Mouse (Mus musculus) forebrain, embryonic 15.5 days (tissue): Measurements from ENCODE around the gene Olfr1331. TPM values are rescaled to one million over a fixed set of nuclear protein-coding genes. Genes with fewer than 3 reads are reported as not detected.
"Not testable (repeated sequence)": the region's sequence is repeated elsewhere in the genome, so short reads cannot be mapped to it uniquely, and the experiment has no call there.

Experiments
- ATAC-seq: fragments of 200-750 bp; cut with Nextera tagmentation; replicated peaks from 2 replicates; pipeline ENCODE4 v1.8.0; 2017; ENCODE audit warnings: mild to moderate bottlenecking, moderate TSS enrichment, moderate library complexity
- H3K27ac ChIP-seq: fragments of 300-500 bp; sonication (generic); replicated peaks from 2 replicates; pipeline ENCODE4 v1.5.1; 2015; ENCODE audit warnings: mild to moderate bottlenecking, inconsistent platforms
- H3K27me3 ChIP-seq: fragments of 300-500 bp; sonication (generic); 2 replicates; pipeline ENCODE4 v1.6.1; 2015; ENCODE audit warnings: inconsistent platforms
- H3K36me3 ChIP-seq: fragments of 300-500 bp; sonication (generic); 2 replicates; pipeline ENCODE4 v1.6.1; 2015; ENCODE audit warnings: mild to moderate bottlenecking, inconsistent platforms
- H3K4me1 ChIP-seq: fragments of 300-500 bp; sonication (generic); 2 replicates; pipeline ENCODE4 v1.6.1; 2015; ENCODE audit warnings: inconsistent platforms
- H3K4me2 ChIP-seq: fragments of 300-500 bp; sonication (generic); replicated peaks from 2 replicates; pipeline ENCODE4 v1.6.1; 2015; ENCODE audit warnings: mild to moderate bottlenecking, inconsistent platforms
- H3K4me3 ChIP-seq: fragments of 300-500 bp; sonication (generic); 2 replicates; pipeline ENCODE4 v1.5.1; 2015; ENCODE audit warnings: mild to moderate bottlenecking, inconsistent platforms
- H3K9ac ChIP-seq: fragments of 300-500 bp; sonication (generic); replicated peaks from 2 replicates; pipeline ENCODE4 v1.6.1; 2015; ENCODE audit warnings: mild to moderate bottlenecking, inconsistent platforms
- H3K9me3 ChIP-seq: fragments of 300-500 bp; sonication (generic); 2 replicates; pipeline ENCODE4 v1.6.1; 2016; ENCODE audit warnings: inconsistent platforms
- WGBS: fragments of 180-500 bp; shearing (Covaris S2); methylation state at CpG from one replicate; pipeline ENCODE4 v1.1.7; 2015; ENCODE audit warnings: mixed read lengths; 5-methylcytosine and 5-hydroxymethylcytosine counted together
- polyA plus RNA-seq: library from polyadenylated mRNA; unstranded; fragments of >200 nt; fragmentation: Nextera tagmentation; extraction: Ambion mirVana; gene quantifications from 2 replicates; pipeline ENCODE4 v1.2.1, GENCODE M21; 2015

Gene Olfr1331
- not detected in 2 replicates for polyA plus RNA-seq

DNA sequence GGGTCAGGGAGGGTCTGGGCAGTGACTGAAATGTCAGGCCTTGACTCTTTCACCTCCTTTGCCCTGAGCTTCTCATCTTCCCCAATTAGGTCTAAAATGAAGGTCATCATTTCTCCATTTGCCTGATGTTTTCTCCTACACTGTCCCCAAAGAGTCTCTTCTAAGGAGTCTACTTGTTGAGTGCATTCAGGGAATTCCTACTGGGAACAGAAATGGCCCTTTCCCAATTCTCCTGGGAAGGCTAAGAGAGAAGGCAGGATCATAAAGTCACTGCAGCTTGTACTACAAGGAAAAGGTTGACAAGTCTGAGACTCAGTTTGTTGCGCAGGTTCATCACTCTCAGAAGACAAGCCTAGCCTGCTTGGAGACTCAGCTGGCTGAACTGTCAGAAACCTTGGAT, at the start of gene Olfr1331:
TSS of gene Olfr1331 (plus strand) at position 301 of the 400 bp plus-strand sequence.
- Histone ChIP-seq H3K27ac (no peak within 1 kb of the TSS), H3K36me3 (no peaks in the 10 kb centered on the region), H3K9me3 (no peaks in the 10 kb centered on the region), H3K4me2 (no peak within 1 kb of the TSS), H3K9ac (no peak within 1 kb of the TSS), H3K27me3 (no peaks in the 10 kb centered on the region), H3K4me3 (no peak within 1 kb of the TSS), H3K4me1 (0 out of 2 replicates have a peak, but pooled peaks cover 2% of the 10 kb centered on the region)
- WGBS: 90% methylated on average over 1 of the region's 1 CpGs
- ATAC-seq: no peak

- Histone ChIP-seq H3K36me3 (no peaks in the 10 kb centered on the region), H3K4me2 (no peak overlapping the region), H3K27ac (no peak overlapping the region), H3K9me3 (no peaks in the 10 kb centered on the region), H3K27me3 (no peaks in the 10 kb centered on the region), H3K4me1 (no peaks in the 10 kb centered on the region), H3K4me3 (no peak overlapping the region), H3K9ac (no peak overlapping the region)
- ATAC-seq: no peak
- 87% methylated on average over 1 of the region's 1 CpGs for WGBS
Measured at GRCm38 (mm10) chr4:118818921-118819320, 45.5 kb upstream of the Olfr1331 start.

DNA sequence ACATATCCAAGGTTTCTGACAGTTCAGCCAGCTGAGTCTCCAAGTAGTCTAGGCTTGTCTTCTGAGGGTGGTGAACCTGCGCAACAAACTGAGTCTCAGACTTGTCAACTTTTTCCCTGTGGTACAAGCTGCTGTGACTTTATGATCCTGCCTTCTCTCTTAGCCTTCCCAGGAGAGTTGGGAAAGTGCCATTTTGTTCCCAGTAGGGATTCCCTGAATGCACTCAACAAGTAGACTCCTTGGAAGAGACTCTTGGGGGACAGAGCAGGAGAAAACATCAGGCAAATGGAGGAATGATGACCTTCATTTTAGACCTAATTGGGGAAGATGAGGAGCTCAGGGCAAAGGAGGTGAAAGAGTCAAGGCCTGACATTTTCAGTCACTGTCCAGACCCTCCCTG, 28.3 kb upstream of the Olfr1331 start, which contains the start of gene Olfr1333:
TSS of gene Olfr1333 (minus strand) at position 101 of the 400 bp plus-strand sequence.
- H3K4me1 ChIP-seq: no peaks in the 10 kb centered on the region
- H3K36me3 ChIP-seq: no peaks in the 10 kb centered on the region
- no peak within 1 kb of the TSS for H3K4me2 ChIP-seq
- WGBS: 97% methylated on average over 1 of the region's 1 CpGs
- no peak within 1 kb of the TSS for H3K4me3 ChIP-seq
- no peak within 1 kb of the TSS for H3K27ac ChIP-seq
- no peak for ATAC-seq
- no peaks in the 10 kb centered on the region for H3K9me3 ChIP-seq
- no peak within 1 kb of the TSS for H3K9ac ChIP-seq
- no peaks in the 10 kb centered on the region for H3K27me3 ChIP-seq

- Histone ChIP-seq H3K9me3 (no peaks in the 10 kb centered on the region), H3K4me2 (no peak overlapping the region), H3K4me1 (0 out of 2 replicates have a peak, but pooled peaks cover 2% of the 10 kb centered on the region), H3K4me3 (no peak overlapping the region), H3K36me3 (no peaks in the 10 kb centered on the region), H3K9ac (no peak overlapping the region), H3K27me3 (no peaks in the 10 kb centered on the region), H3K27ac (no peak overlapping the region)
- WGBS: 87% methylated on average over 1 of the region's 1 CpGs
- ATAC-seq: no peak
Measured at GRCm38 (mm10) chr4:118861791-118862190, 2.7 kb upstream of the Olfr1331 start.

- H3K9me3 ChIP-seq: no peaks in the 10 kb centered on the region
- H3K4me2 ChIP-seq: no peak overlapping the region
- 0 out of 2 replicates have a peak, but pooled peaks cover 2% of the 10 kb centered on the region for H3K4me1 ChIP-seq
- no peak for ATAC-seq
- H3K36me3 ChIP-seq: no peaks in the 10 kb centered on the region
- H3K4me3 ChIP-seq: no peak overlapping the region
- no peaks in the 10 kb centered on the region for H3K27me3 ChIP-seq
- WGBS: 35% methylated on average over 4 of the region's 4 CpGs
- no peak overlapping the region for H3K9ac ChIP-seq
- H3K27ac ChIP-seq: no peak overlapping the region
Measured at GRCm38 (mm10) chr4:118862704-118863103, 1.7 kb upstream of the Olfr1331 start.

- H3K4me3 ChIP-seq: no peak overlapping the region
- H3K27ac ChIP-seq: no peak overlapping the region
- no peaks in the 10 kb centered on the region for H3K27me3 ChIP-seq
- H3K36me3 ChIP-seq: no peaks in the 10 kb centered on the region
- no peaks in the 10 kb centered on the region for H3K9me3 ChIP-seq
- H3K9ac ChIP-seq: no peak overlapping the region
- H3K4me1 ChIP-seq: 0 out of 2 replicates have a peak, but pooled peaks cover 2% of the 10 kb centered on the region
- ATAC-seq: no peak
- no peak overlapping the region for H3K4me2 ChIP-seq
Measured at GRCm38 (mm10) chr4:118867566-118867965, 3.1 kb downstream of the Olfr1331 start.

GRCm38 (mm10) chr4:118888297-118888696, 23.8 kb downstream of the Olfr1331 start, which contains the start of gene Olfr1330:
TSS of gene Olfr1330 (plus strand) at chr4:118888597.
- no peaks in the 10 kb centered on the region for H3K9me3 ChIP-seq
- no peak for ATAC-seq
- WGBS: 90% methylated on average over 1 of the region's 1 CpGs

GRCm38 (mm10) chr4:118901981-118902380, 37.5 kb downstream of the Olfr1331 start:
- H3K4me2 ChIP-seq: no peak overlapping the region
- H3K9ac ChIP-seq: no peak overlapping the region
- H3K27ac ChIP-seq: no peak overlapping the region
- WGBS: 48% methylated on average over 2 of the region's 2 CpGs
- H3K4me1 ChIP-seq: no peaks in the 10 kb centered on the region
- no peak overlapping the region for H3K4me3 ChIP-seq
- H3K9me3 ChIP-seq: no peaks in the 10 kb centered on the region
- H3K27me3 ChIP-seq: no peaks in the 10 kb centered on the region
- no peaks in the 10 kb centered on the region for H3K36me3 ChIP-seq
- no peak for ATAC-seq

More at GRCm38 (mm10) chr4:118888297-118888696, 23.8 kb downstream of the Olfr1331 start, which contains the start of gene Olfr1330:
- H3K4me2 ChIP-seq: no peak within 1 kb of the TSS
- no peak within 1 kb of the TSS for H3K4me3 ChIP-seq
- H3K27me3 ChIP-seq: no peaks in the 10 kb centered on the region
- H3K9ac ChIP-seq: no peak within 1 kb of the TSS
- no peaks in the 10 kb centered on the region for H3K4me1 ChIP-seq
- H3K36me3 ChIP-seq: no peaks in the 10 kb centered on the region
- H3K27ac ChIP-seq: no peak within 1 kb of the TSS

DNA sequence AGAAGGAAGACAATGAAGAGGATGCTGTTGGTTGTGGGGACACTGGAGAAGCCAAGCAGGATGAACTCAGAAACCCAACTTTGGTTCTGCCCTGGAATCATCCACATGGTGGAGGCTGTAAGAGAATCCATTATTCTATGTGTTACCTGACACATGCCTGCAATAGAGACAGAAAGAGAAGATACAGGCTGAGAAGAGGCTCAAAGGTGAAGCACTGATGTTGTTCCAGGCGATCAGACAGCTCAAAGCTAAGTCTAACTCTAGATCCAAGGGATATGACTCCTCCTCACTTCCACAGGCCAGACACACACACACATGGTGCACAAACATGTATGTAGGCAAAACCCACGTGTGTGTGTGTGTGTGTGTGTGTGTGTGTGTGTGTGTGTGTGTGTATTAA, 52.9 kb downstream of the Olfr1331 start, which contains the start of gene Olfr1329:
TSS of gene Olfr1329 (minus strand) at position 101 of the 400 bp plus-strand sequence.
- H3K27ac ChIP-seq, H3K4me2 ChIP-seq, H3K36me3 ChIP-seq, ATAC-seq, H3K4me1 ChIP-seq, H3K4me3 ChIP-seq, H3K9ac ChIP-seq, H3K27me3 ChIP-seq, H3K9me3 ChIP-seq: not testable (repeated sequence)
- 58% methylated on average over 2 of the region's 2 CpGs for WGBS

Other genes with a start within 250 kb of the Olfr1331 start
- 0.52 and 0.73 TPM in 2 replicates for gene Cfap57, start 243.9 kb upstream of the Olfr1331 start, polyA plus RNA-seq
- 140 and 150 TPM in 2 replicates for gene Ebna1bp2, start 243.8 kb upstream of the Olfr1331 start, polyA plus RNA-seq
- gene Olfr62, start 205.7 kb upstream of the Olfr1331 start, polyA plus RNA-seq: not detected in 2 replicates
- gene Olfr1342, start 171.9 kb upstream of the Olfr1331 start, polyA plus RNA-seq: 0.06 TPM in 1 of 2 replicates, not detected in the other
- not detected in 2 replicates for gene Olfr1341, start 161.1 kb upstream of the Olfr1331 start, polyA plus RNA-seq
- not detected in 2 replicates for gene Olfr1340, start 144.5 kb upstream of the Olfr1331 start, polyA plus RNA-seq
- gene Olfr1339, start 132.5 kb upstream of the Olfr1331 start, polyA plus RNA-seq: not detected in 2 replicates
- not detected in 2 replicates for gene Olfr1338, start 105.9 kb upstream of the Olfr1331 start, polyA plus RNA-seq
- not detected in 2 replicates for gene Olfr1337, start 82.1 kb upstream of the Olfr1331 start, polyA plus RNA-seq
- gene Olfr1335, start 54.7 kb upstream of the Olfr1331 start, polyA plus RNA-seq: not detected in 2 replicates
- gene Olfr1333, start 28.4 kb upstream of the Olfr1331 start, polyA plus RNA-seq: not detected in 2 replicates
- not detected in 2 replicates for gene Olfr1330, start 23.9 kb downstream of the Olfr1331 start, polyA plus RNA-seq
- gene Olfr1329, start 52.8 kb downstream of the Olfr1331 start, polyA plus RNA-seq: not detected in 2 replicates
- gene Olfr1328, start 74.0 kb downstream of the Olfr1331 start, polyA plus RNA-seq: not detected in 2 replicates
- 0.28 and 0.29 TPM in 2 replicates for gene Lao1, start 96.9 kb downstream of the Olfr1331 start, polyA plus RNA-seq
- gene Slc2a1, start 244.1 kb downstream of the Olfr1331 start, polyA plus RNA-seq: 89.5 and 89.7 TPM in 2 replicates